Mouse (Mus musculus): ENCODE data around the gene Ulk4. TPM values are rescaled to one million over a fixed set of nuclear protein-coding genes. Genes with fewer than 3 reads are reported as not detected.
"Not testable (repeated sequence)": the region's sequence is repeated elsewhere in the genome, so short reads cannot be mapped to it uniquely, and the experiment has no call there.

Gene Ulk4
- polyA plus RNA-seq, 1 experiment from 2014 or later = 177 TPM

DNA sequence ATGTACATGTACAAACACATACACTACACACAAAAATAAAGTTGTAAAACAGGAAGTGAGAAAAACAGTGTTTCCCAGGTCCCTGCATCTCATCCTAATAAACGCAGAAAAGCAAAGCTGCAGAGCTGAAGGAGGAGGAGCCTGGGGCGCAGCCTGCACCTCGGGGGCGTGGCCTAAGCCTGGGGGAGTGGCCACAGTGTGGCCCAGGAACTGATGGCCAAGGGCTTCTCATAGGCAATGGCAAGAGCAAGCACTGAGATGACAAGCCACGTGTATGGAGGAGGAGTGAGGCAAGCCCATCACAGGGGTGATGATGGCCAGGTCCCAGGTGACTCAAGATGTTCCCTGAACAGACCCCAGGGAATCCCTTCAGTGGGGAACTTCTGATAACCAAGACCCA lies 35.2 kb downstream of the Ulk4 start:
- WGBS = 25% methylated on average over 5 of the region's 5 CpGs
- H3K4me1 ChIP-seq = no peaks in the 10 kb centered on the region
- no peaks in the 10 kb centered on the region for H3K27me3 ChIP-seq
- H3K27ac ChIP-seq = no peak overlapping the region
- H3K4me3 ChIP-seq = no peak overlapping the region
- H3K9ac ChIP-seq = no peak overlapping the region
- H3K9me3 ChIP-seq (replicated peaks) = no peaks in the 10 kb centered on the region
- ATAC-seq = no peak
- H3K36me3 ChIP-seq (ENCODE audit: poor library complexity, severe bottlenecking) = no peaks in the 10 kb centered on the region
- H3K4me2 ChIP-seq = no peak overlapping the region

DNA sequence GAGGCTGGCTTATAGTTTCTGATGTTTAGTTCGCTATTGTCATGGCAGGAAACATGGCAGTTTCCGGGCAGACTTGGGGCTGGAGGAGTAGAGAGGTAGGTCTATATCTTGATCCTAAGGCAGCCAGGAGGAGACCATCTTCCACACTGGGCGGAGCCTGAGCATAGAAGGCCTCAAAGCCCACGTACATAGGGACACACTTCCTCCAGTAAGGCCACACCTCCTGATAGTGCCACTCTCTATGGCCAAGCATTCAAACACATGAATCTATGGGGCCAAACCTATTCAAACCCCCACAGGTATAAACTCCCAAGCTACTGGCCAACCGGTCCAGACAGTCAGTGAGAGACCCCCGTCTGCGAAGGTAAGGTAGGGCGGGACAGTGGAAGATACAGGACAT lies 35.6 kb downstream of the Ulk4 start:
- no peaks in the 10 kb centered on the region for H3K27me3 ChIP-seq
- no peaks in the 10 kb centered on the region for H3K9me3 ChIP-seq (replicated peaks)
- H3K36me3 ChIP-seq (ENCODE audit: poor library complexity, severe bottlenecking) = no peaks in the 10 kb centered on the region
- H3K9ac ChIP-seq = no peak overlapping the region
- H3K4me2 ChIP-seq = no peak overlapping the region
- H3K27ac ChIP-seq = no peak overlapping the region
- H3K4me1 ChIP-seq = no peaks in the 10 kb centered on the region
- no peak for ATAC-seq
- 86% methylated on average over 8 of the region's 8 CpGs for WGBS
- H3K4me3 ChIP-seq = no peak overlapping the region

DNA sequence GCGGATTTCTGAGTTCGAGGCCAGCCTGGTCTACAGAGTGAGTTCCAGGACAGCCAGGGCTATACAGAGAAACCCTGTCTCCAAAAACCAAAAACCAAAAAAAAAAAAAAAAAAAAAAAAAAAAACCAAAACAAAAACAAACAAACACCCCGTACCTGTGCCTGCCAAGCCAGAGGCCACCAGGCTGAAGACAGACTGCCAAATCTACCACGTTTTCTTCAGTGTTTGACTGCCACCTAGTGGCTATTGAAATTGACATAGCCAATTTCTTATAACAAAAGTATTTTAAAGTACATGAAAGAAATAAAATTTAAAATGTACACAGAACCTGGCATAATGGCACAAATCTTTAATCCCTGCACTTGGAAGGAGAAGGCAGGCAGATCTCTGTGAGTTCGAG lies 36.8 kb downstream of the Ulk4 start:
- H3K4me3 ChIP-seq; H3K27me3 ChIP-seq; H3K4me1 ChIP-seq; H3K9ac ChIP-seq; H3K9me3 ChIP-seq (replicated peaks); H3K4me2 ChIP-seq; H3K27ac ChIP-seq; H3K36me3 ChIP-seq (ENCODE audit: poor library complexity, severe bottlenecking): not testable (repeated sequence)
- ATAC-seq = peak; percentile 61
- WGBS = 46% methylated on average over 5 of the region's 5 CpGs

DNA sequence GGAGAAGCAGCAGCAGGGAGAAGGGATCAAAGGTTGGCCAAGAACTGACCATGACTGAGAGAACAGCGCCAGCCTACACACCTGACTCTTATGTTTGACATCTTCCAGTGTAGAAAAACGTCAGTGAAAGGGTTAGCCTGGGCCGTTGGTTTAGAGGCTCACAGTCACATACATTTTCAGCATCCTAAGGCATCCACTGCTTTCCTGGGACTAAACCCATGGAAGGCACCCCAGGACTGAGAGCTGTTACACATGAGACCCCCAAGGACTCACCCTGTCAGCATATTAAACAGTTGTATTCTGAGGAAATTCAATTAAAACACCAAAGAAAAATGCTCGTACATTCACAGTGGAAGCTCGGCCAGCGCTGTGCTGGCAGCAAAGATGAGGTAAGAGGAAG lies 37.4 kb downstream of the Ulk4 start:
- no peak for ATAC-seq
- 81% methylated on average over 6 of the region's 6 CpGs for WGBS

DNA sequence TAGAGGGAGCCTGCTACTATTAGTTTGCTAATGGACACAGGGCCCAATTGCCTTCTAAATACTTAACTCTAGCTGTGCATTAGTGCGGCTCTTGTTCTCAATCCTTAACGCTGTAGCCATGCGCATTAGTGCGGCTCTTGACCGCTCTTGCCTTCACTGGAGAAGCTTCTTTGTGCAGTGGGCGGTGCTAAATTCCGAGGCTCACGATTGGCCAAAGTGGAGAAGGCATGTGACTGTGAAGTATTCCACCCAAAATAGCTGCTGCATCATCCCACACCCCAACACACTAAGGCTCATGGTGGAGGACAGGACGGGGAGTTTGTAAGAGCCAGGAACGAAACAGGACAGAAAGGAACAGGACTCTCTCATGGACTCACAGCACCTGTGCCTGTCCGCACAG lies 58.4 kb downstream of the Ulk4 start:
- Histone ChIP-seq H3K4me3 (no peak overlapping the region), H3K9me3 (replicated peaks) (no peaks in the 10 kb centered on the region), H3K27ac (no peak overlapping the region), H3K9ac (no peak overlapping the region), H3K4me2 (no peak overlapping the region), H3K4me1 (no peaks in the 10 kb centered on the region), H3K27me3 (no peaks in the 10 kb centered on the region), H3K36me3 (ENCODE audit: poor library complexity, severe bottlenecking) (no peaks in the 10 kb centered on the region)
- no peak for ATAC-seq
- WGBS = 77% methylated on average over 11 of the region's 11 CpGs

More for the DNA sequence above, 37.4 kb downstream of the Ulk4 start:
- no peaks in the 10 kb centered on the region for H3K4me1 ChIP-seq
- H3K27me3 ChIP-seq = no peaks in the 10 kb centered on the region
- no peaks in the 10 kb centered on the region for H3K9me3 ChIP-seq (replicated peaks)
- H3K4me2 ChIP-seq = no peak overlapping the region
- H3K36me3 ChIP-seq (ENCODE audit: poor library complexity, severe bottlenecking) = no peaks in the 10 kb centered on the region
- H3K4me3 ChIP-seq = no peak overlapping the region
- no peak overlapping the region for H3K9ac ChIP-seq
- H3K27ac ChIP-seq = no peak overlapping the region

DNA sequence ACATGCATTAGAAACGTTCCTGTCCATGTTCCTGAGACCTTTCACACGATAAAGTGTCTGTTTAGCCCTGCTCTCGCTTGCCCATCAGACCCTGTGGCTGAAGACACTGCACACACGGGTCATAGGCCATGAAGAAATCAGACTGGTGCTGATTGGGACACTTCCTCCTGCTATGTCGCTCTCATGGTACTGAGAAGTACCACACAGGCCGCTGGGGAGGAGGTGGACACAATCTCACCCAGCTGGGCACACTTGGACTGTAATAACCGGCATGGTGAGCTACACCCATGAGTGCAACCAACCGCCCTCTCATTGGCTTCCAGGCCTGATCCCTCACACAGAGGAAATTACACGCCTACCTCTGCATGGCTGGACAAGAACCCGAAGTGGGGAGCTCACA lies 58.8 kb downstream of the Ulk4 start:
- WGBS = 89% methylated on average over 10 of the region's 10 CpGs
- Histone ChIP-seq H3K27me3 (no peaks in the 10 kb centered on the region), H3K9ac (no peak overlapping the region), H3K4me1 (no peaks in the 10 kb centered on the region), H3K4me2 (no peak overlapping the region), H3K4me3 (no peak overlapping the region), H3K27ac (no peak overlapping the region), H3K36me3 (ENCODE audit: poor library complexity, severe bottlenecking) (no peaks in the 10 kb centered on the region), H3K9me3 (replicated peaks) (no peaks in the 10 kb centered on the region)
- no peak for ATAC-seq

DNA sequence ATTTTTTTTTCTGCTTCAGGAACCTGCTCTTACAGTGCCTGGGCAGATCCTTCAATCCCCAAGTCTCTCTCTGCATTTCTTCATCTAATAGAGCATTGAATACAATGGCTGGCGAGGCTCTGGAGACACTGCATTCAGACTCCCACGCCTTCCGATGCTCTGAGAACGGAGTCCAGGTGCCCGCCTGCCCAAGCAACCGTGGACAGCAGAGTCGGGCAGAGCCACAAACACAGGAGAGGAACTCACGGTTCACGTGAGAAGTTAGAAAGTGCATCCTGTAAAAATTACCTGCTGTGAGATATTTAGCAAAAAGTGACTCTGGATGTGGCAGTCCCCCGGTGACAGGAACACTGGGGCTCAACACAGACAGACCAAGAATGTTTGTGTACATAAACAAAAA lies 59.3 kb downstream of the Ulk4 start:
- no peaks in the 10 kb centered on the region for H3K36me3 ChIP-seq (ENCODE audit: poor library complexity, severe bottlenecking)
- WGBS = 85% methylated on average over 10 of the region's 10 CpGs
- no peak for ATAC-seq
- no peak overlapping the region for H3K4me2 ChIP-seq
- no peaks in the 10 kb centered on the region for H3K4me1 ChIP-seq
- H3K4me3 ChIP-seq = no peak overlapping the region
- no peak overlapping the region for H3K9ac ChIP-seq
- no peaks in the 10 kb centered on the region for H3K9me3 ChIP-seq (replicated peaks)
- no peaks in the 10 kb centered on the region for H3K27me3 ChIP-seq
- no peak overlapping the region for H3K27ac ChIP-seq

DNA sequence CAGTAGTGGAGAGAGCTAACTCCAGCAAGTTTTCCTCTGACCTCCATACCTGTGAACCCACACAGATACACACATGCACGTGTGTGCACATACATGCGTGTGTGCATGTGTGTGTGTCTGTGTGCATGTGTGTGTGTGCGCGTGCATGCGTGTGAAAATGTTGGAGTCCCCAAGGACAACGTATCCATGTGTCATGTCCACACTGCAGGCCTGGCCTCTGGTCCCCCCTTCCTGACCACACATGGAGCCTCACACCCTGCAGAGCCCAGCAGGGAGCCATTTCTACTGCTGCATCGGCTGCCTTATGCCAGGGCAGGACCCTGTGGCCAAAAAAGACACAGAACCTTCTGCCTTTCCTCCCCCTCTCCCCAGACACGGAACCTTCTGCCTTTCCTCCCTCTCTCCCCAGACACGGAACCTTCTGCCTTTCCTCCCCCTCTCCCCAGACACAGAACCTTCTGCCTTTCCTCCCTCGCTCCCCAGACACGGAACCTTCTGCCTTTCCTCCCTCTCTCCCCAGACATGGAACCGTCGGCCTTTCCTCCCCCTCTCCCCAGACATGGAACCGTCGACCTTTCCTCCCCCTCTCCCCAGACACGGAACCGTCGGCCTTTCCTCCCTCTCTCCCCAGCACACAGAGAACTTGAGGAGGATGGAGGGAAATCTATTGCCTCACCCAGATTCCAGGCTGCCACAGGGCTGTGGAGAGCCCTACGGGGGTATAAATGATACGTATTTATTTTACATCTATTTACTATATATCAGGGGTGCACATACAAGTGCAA lies 60.3 kb downstream of the Ulk4 start:
- Histone ChIP-seq H3K9ac (no peak overlapping the region), H3K27me3 (no peaks in the 10 kb centered on the region), H3K36me3 (ENCODE audit: poor library complexity, severe bottlenecking) (no peaks in the 10 kb centered on the region), H3K4me2 (no peak overlapping the region), H3K9me3 (replicated peaks) (no peaks in the 10 kb centered on the region), H3K4me3 (no peak overlapping the region), H3K27ac (no peak overlapping the region), H3K4me1 (no peaks in the 10 kb centered on the region)
- no peak for ATAC-seq
- 76% methylated on average over 20 of the region's 20 CpGs for WGBS

DNA sequence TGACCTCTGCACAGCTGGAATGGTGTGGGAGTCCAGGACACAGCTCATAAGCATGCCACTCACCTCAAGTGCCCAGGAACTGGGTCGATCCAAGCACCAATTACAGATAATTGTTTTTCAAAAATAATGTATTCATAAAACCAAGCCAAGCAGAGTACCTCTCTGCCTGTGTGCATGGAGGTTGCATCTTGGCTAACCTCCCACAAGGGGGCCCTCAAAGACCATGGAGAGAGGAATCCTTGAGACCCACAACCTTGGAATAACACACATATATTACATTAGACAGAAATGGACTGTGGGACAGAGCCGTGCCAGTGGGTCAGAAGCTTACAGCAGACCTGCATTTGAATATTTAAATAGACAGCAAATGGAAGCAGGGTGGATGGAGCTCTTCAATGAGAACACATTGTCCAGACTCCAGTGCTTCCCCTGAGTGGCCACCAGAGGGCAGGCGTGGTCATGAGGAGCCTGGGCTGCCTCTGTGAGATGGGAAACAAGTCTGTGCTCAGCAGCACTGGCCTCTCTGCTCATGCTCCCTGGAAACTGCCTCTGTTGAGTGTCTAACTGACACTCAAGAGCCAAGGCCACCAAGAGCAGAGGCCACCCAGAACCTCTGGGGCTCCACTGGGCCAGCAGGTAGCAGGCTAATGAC lies 61.5 kb downstream of the Ulk4 start:
- Histone ChIP-seq H3K4me1 (no peaks in the 10 kb centered on the region), H3K4me2 (no peak overlapping the region), H3K9me3 (replicated peaks) (no peaks in the 10 kb centered on the region), H3K27ac (no peak overlapping the region), H3K4me3 (no peak overlapping the region), H3K27me3 (no peaks in the 10 kb centered on the region), H3K9ac (no peak overlapping the region), H3K36me3 (ENCODE audit: poor library complexity, severe bottlenecking) (0 out of 2 replicates have a peak, but pooled peaks cover under 1% of the 10 kb centered on the region)
- WGBS = 38% methylated on average over 3 of the region's 3 CpGs
- ATAC-seq = peak; percentile 61; the same call in 1 of the 2 replicates

DNA sequence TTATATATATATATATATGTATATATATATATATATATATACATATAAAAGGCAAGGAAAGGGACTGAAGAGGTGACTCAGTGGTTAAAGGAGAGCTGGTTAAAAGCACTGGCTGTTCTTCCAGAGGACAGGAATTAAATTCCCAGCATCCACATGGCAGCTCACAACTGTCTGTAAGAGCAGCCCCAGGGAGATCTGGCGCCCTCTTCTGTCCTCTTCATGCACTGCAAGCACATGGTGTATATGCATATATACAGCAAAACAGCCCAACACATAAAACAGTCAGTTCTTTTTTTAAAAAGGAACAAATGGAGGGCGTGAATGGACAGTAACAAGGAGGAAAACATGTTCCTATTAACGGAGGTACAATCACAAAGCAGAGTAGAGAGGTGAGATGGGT lies 64.7 kb downstream of the Ulk4 start:
- no peaks in the 10 kb centered on the region for H3K27me3 ChIP-seq
- H3K4me2 ChIP-seq = no peak overlapping the region
- peaks cover 2% of the 10 kb centered on the region; the same call in 1 of the 2 replicates for H3K9me3 ChIP-seq (replicated peaks)
- no peak for ATAC-seq
- no peak overlapping the region for H3K9ac ChIP-seq
- no peak overlapping the region for H3K27ac ChIP-seq
- H3K4me1 ChIP-seq = no peaks in the 10 kb centered on the region
- H3K4me3 ChIP-seq = no peak overlapping the region
- 66% methylated on average over 3 of the region's 3 CpGs for WGBS
- peaks cover 16% of the 10 kb centered on the region for H3K36me3 ChIP-seq (ENCODE audit: poor library complexity, severe bottlenecking)

DNA sequence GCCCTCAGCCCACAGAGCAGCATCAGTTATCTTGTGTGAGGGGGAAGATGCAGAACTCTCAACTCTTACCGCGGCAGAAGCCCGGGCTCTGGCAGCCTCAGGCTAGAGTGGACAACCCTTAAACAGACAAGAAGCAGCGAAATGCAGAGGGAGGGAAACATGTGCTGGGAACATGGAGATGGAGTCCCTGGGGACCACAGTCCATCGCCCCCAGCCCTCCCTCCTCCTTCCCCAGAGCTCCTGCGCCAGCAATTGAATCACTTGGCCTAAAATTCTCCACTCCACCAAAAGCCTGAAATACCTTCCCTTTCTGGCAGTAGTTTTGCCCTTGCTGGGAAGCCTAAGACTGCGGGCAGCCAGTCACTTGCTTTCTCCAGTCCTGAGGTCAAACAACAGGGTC lies 72.0 kb downstream of the Ulk4 start:
- WGBS = 74% methylated on average over 7 of the region's 7 CpGs
- no peak for ATAC-seq
- H3K27ac ChIP-seq = no peak overlapping the region
- H3K27me3 ChIP-seq = no peaks in the 10 kb centered on the region
- peaks cover 5% of the 10 kb centered on the region; the same call in 1 of the 2 replicates for H3K4me1 ChIP-seq
- H3K9ac ChIP-seq = no peak overlapping the region
- H3K4me3 ChIP-seq = no peak overlapping the region
- peaks cover 20% of the 10 kb centered on the region for H3K36me3 ChIP-seq (ENCODE audit: poor library complexity, severe bottlenecking)
- H3K4me2 ChIP-seq = no peak overlapping the region
- H3K9me3 ChIP-seq (replicated peaks) = no peaks in the 10 kb centered on the region

DNA sequence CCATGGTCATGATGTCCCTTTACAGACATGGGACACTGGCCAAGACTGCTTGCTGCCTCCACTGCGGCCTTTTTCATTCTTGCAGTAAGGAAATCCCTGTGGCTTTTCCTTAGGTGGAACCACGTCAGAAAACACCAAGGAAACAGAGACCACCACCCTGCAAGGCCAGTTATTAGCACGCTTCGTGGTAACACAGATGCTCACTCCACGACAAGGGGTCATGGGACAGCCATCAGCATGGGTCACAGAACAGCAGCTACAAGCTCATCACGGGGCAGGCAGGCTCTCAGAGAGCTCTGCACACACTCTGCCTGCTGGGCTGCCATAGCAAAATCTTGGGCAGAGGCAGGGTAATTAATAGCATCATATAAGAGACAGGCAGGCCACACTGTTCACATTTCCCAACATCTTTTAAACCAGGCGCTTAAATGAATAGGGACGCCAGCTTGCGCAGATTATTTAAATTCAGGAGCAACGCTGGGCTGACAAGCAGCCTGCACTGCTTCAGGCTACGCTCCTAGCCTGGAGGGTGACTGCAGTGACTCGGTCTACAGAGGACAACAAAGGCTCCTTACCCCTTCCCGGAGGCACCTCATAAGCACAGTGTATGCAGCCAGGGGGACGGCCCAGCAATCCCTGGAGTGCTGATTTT lies 72.7 kb downstream of the Ulk4 start:
- no peak for ATAC-seq
- Histone ChIP-seq H3K4me3 (no peak overlapping the region), H3K9me3 (replicated peaks) (no peaks in the 10 kb centered on the region), H3K4me1 (peaks cover 5% of the 10 kb centered on the region; the same call in 1 of the 2 replicates), H3K36me3 (ENCODE audit: poor library complexity, severe bottlenecking) (peaks cover 17% of the 10 kb centered on the region), H3K27ac (no peak overlapping the region), H3K4me2 (no peak overlapping the region), H3K27me3 (no peaks in the 10 kb centered on the region), H3K9ac (0 out of 2 replicates have a peak overlapping the region, but pooled peaks have one; percentile 0)
- WGBS = 68% methylated on average over 14 of the region's 14 CpGs

Data from forebrain, embryonic 13.5 days (tissue).